Mouse (Mus musculus): ENCODE results near the gene Mylpf. TPM values are rescaled to one million over a fixed set of nuclear protein-coding genes. Genes with fewer than 3 reads are reported as not detected.

The Mylpf gene
- total RNA-seq, 1 experiment from 2014 or later: 33.8 TPM

GRCm38 (mm10) chr7:127252414-127252813, 43.7 kb downstream of the Mylpf start:
- ATAC-seq (replicated peaks; ENCODE audit: insufficient number of reproducible peaks, low FRiP score, low TSS enrichment, poor library complexity, severe bottlenecking): 0 out of 2 replicates have a peak, but pooled peaks have one; percentile 18

GRCm38 (mm10) chr7:127253341-127253740, 44.7 kb downstream of the Mylpf start:
- ATAC-seq (replicated peaks; ENCODE audit: insufficient number of reproducible peaks, low FRiP score, low TSS enrichment, poor library complexity, severe bottlenecking): no peak

GRCm38 (mm10) chr7:127253821-127254769, 45.4 kb downstream of the Mylpf start:
- ATAC-seq (replicated peaks; ENCODE audit: insufficient number of reproducible peaks, low FRiP score, low TSS enrichment, poor library complexity, severe bottlenecking): peak; percentile 77

- no peak for ATAC-seq (replicated peaks; ENCODE audit: insufficient number of reproducible peaks, low FRiP score, low TSS enrichment, poor library complexity, severe bottlenecking)
Measured at GRCm38 (mm10) chr7:127255008-127255407, 46.3 kb downstream of the Mylpf start.

- no peak for ATAC-seq (replicated peaks; ENCODE audit: insufficient number of reproducible peaks, low FRiP score, low TSS enrichment, poor library complexity, severe bottlenecking)
Measured at GRCm38 (mm10) chr7:127255965-127256364, 47.3 kb downstream of the Mylpf start.

- no peak for ATAC-seq (replicated peaks; ENCODE audit: insufficient number of reproducible peaks, low FRiP score, low TSS enrichment, poor library complexity, severe bottlenecking)
Measured at GRCm38 (mm10) chr7:127256518-127256917, 47.8 kb downstream of the Mylpf start.

- ATAC-seq (replicated peaks; ENCODE audit: insufficient number of reproducible peaks, low FRiP score, low TSS enrichment, poor library complexity, severe bottlenecking): no peak
Measured at GRCm38 (mm10) chr7:127259186-127259905, 50.7 kb downstream of the Mylpf start.

- peak; percentile 97 for ATAC-seq (replicated peaks; ENCODE audit: insufficient number of reproducible peaks, low FRiP score, low TSS enrichment, poor library complexity, severe bottlenecking)
Measured at GRCm38 (mm10) chr7:127260309-127261111, 51.8 kb downstream of the Mylpf start, which contains the start of gene Dctpp1. Dctpp1 (minus strand) TSS chr7:127260709.

GRCm38 (mm10) chr7:127262218-127262961, 53.7 kb downstream of the Mylpf start:
- no peak for ATAC-seq (replicated peaks; ENCODE audit: insufficient number of reproducible peaks, low FRiP score, low TSS enrichment, poor library complexity, severe bottlenecking)

- ATAC-seq (replicated peaks; ENCODE audit: insufficient number of reproducible peaks, low FRiP score, low TSS enrichment, poor library complexity, severe bottlenecking): no peak
Measured at GRCm38 (mm10) chr7:127263526-127263925, 54.8 kb downstream of the Mylpf start.

Other genes starting within 250 kb of the Mylpf start
- 43.2 to 53.6 TPM (median 43.9 TPM) in 3 replicates for gene Cdipt, start 233.0 kb upstream of the Mylpf start, total RNA-seq (2017)
- gene Cdiptos, start 232.8 kb upstream of the Mylpf start, total RNA-seq (2017): 2.8 to 9.8 TPM (median 5.5 TPM) in 3 replicates
- 95.0 to 131 TPM (median 111 TPM) in 3 replicates for gene Mvp, start 194.3 kb upstream of the Mylpf start, total RNA-seq (2017)
- gene Pagr1b, start 192.4 kb upstream of the Mylpf start, total RNA-seq (2017): 2.9 to 7.8 TPM (median 5.2 TPM) in 3 replicates
- gene Pagr1a, start 191.5 kb upstream of the Mylpf start, total RNA-seq (2017): 3.8 to 52.6 TPM (median 4.4 TPM) in 3 replicates
- gene Gm42742, start 187.8 kb upstream of the Mylpf start, total RNA-seq (2017): 6.4 to 36.5 TPM (median 36.3 TPM) in 3 replicates
- gene Prrt2, start 187.7 kb upstream of the Mylpf start, total RNA-seq (2017): not detected in 3 replicates
- gene Maz, start 181.9 kb upstream of the Mylpf start, total RNA-seq (2017): 16.7 to 36.3 TPM (median 30.1 TPM) in 3 replicates
- gene Kif22, start 166.4 kb upstream of the Mylpf start, total RNA-seq (2017): 0.85 to 3.7 TPM (median 0.97 TPM) in 3 replicates
- gene Zg16, start 121.6 kb upstream of the Mylpf start, total RNA-seq (2017): not detected in 3 replicates
- 34.3 to 52.4 TPM (median 39.3 TPM) in 3 replicates for gene AI467606, start 117.5 kb upstream of the Mylpf start, total RNA-seq (2017)
- gene Qprt, start 86.7 kb upstream of the Mylpf start, total RNA-seq (2017): 5.1 to 16.1 TPM (median 9.1 TPM) in 3 replicates
- gene Spn, start 71.1 kb upstream of the Mylpf start, total RNA-seq (2017): 1,218 to 1,278 TPM (median 1,233 TPM) in 3 replicates
- 48.7 to 89.2 TPM (median 59.8 TPM) in 3 replicates for gene Cd2bp2, start 12.8 kb upstream of the Mylpf start, total RNA-seq (2017)
- 52.5 to 106 TPM (median 85.1 TPM) in 3 replicates for gene Tbc1d10b, start 422 bp upstream of the Mylpf start, total RNA-seq (2017)
- 3.9 to 9.8 TPM (median 5.7 TPM) in 3 replicates for gene Zfp553, start 24.2 kb downstream of the Mylpf start, total RNA-seq (2017)
- gene Sept1, start 24.2 kb downstream of the Mylpf start, total RNA-seq (2017): 117 to 359 TPM (median 130 TPM) in 3 replicates
- 0.57 to 3.9 TPM (median 2.9 TPM) in 3 replicates for gene Zfp771, start 35.4 kb downstream of the Mylpf start, total RNA-seq (2017)
- gene Dctpp1, start 51.8 kb downstream of the Mylpf start, total RNA-seq (2017): 9.6 to 13.3 TPM (median 9.9 TPM) in 3 replicates
- gene Sephs2, start 65.2 kb downstream of the Mylpf start, total RNA-seq (2017): 139 to 200 TPM (median 191 TPM) in 3 replicates
- 218 to 515 TPM (median 322 TPM) in 3 replicates for gene Itgal, start 87.4 kb downstream of the Mylpf start, total RNA-seq (2017)
- 1.8 to 3.4 TPM (median 2.9 TPM) in 3 replicates for gene Zfp768, start 136.7 kb downstream of the Mylpf start, total RNA-seq (2017)
- 5.8 to 16.3 TPM (median 10.1 TPM) in 3 replicates for gene Zfp747, start 167.2 kb downstream of the Mylpf start, total RNA-seq (2017)
- 0.95 to 4.5 TPM (median 2.6 TPM) in 3 replicates for gene 9130019O22Rik, start 178.3 kb downstream of the Mylpf start, total RNA-seq (2017)
- 2.1 to 2.3 TPM (median 2.2 TPM) in 3 replicates for gene E430018J23Rik, start 184.7 kb downstream of the Mylpf start, total RNA-seq (2017)
- 7.7 to 12.5 TPM (median 10.0 TPM) in 3 replicates for gene Zfp764, start 197.9 kb downstream of the Mylpf start, total RNA-seq (2017)
- gene Zfp688, start 213.2 kb downstream of the Mylpf start, total RNA-seq (2017): 12.4 to 15.5 TPM (median 13.3 TPM) in 3 replicates
- gene Zfp689, start 240.3 kb downstream of the Mylpf start, total RNA-seq (2017): 1.4 to 2.8 TPM (median 1.9 TPM) in 3 replicates

All from monocyte, adult 5-6 weeks (primary cell).